Mouse (Mus musculus) right cerebral cortex, postnatal 25 days (tissue): Measurements from ENCODE around the gene Btg4.

ENCODE experiments used
- DNase-seq: peaks from one replicate; pipeline ENCODE4 v3.0.0; 2022

Btg4 gene

GRCm38 (mm10) chr9:51168698-51169097 lies 108.0 kb downstream of the Btg4 start:
- no peak for DNase-seq

DNA sequence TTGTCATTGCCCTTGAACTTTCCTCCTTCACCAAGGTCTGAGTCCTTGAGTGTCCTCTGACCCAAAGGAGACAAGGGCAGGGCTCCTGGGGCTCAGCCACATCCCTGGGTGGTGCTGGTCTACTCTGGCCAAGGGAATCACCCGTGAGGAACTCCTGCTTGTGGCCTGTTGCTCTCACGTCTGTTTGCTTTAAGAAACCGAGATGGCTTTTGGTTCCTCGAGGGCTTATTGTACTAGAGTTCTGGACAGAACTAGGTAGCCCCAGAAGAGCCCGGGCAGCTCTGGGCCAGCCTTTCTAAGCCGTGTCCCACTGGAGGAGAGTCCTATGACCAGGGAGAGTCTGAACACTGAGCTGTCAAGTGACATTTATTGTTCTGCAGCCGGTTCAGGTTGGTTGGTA lies 108.4 kb downstream of the Btg4 start:
- no peak for DNase-seq
